Mouse (Mus musculus) layer of hippocampus, adult 2 months (tissue): ENCODE measurements around the gene Tom1. TPM values are rescaled to one million over a fixed set of nuclear protein-coding genes. Genes with fewer than 3 reads are reported as not detected.

ENCODE experiments used
- DNase-seq, 2 experiments: peaks; one replicate each; pipeline ENCODE4 v3.0.0; 2022; ENCODE audit warnings: low spot score in 2 of 2
- H3K27ac ChIP-seq: fragments of 200-600 bp; 2 replicates; pipeline ENCODE4 v1.8.1; 2022
- H3K4me3 ChIP-seq: fragments of 200-600 bp; 2 replicates; pipeline ENCODE4 v1.8.1; 2022; ENCODE audit warnings: mild to moderate bottlenecking
- CTCF ChIP-seq: fragments of 200-600 bp; conservative IDR thresholded peaks from 2 replicates; pipeline ENCODE4 v1.8.1; 2022; ENCODE audit warnings: antibody characterized with exemption, mild to moderate bottlenecking, moderate library complexity
- total RNA-seq, 2 experiments: library from RNA; stranded (reverse); gene quantifications; 2 replicates each; pipeline ENCODE4 v1.2.3; 2021

Tom1 gene
- total RNA-seq, 2 experiments from 2014 or later, result 38.7 to 40.5 TPM

- DNase-seq, result peak; percentile 99
- H3K27ac ChIP-seq, result peak within 1 kb of the TSS; percentile 96
- TF ChIP-seq CTCF, result no peak
- H3K4me3 ChIP-seq, result peak within 1 kb of the TSS; percentile 66
Measured at GRCm38 (mm10) chr8:75109236-75109967, 75.9 kb downstream of the Tom1 start, which contains the start of gene Mcm5. Gene Mcm5, plus strand, starts transcription at chr8:75109569.

DNA sequence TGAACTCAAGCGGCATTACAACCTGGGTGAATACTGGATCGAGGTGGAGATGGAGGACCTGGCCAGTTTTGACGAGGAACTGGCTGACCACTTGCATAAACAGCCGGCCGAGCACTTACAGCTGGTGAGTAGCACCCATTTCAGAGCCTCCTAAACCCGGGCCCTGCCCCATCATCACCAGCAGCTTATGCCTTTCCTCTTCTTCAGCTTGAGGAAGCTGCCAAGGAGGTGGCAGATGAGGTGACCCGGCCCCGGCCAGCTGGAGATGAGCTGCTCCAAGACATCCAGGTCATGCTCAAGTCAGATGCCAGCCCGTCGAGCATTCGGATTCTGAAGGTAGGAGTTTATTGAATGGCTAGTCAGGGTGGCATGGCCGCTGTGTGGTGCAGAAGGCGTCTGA lies 76.6 kb downstream of the Tom1 start:
- Histone ChIP-seq H3K4me3 (peak overlapping the region; percentile 66), H3K27ac (no peak overlapping the region)
- TF ChIP-seq CTCF, result no peak
- no peak for DNase-seq

DNA sequence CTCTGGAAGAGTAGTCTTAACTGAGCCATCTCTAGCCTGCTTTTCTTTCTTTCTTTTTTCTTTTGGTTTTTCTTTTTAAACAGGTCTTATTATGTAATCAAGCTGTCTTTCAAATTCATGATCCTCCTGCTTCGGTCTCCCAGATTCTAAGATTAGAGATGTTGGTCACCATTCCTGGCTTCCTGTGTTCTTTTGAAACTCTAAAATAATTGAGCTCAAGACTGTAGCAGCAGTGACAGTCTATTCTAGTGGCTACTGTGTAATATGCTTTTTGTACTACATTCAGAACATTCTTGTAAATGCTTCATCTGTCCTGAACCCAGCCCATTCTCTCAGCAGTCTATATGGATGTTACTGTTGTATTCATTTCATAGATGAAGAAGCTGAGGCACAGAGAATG lies 85.0 kb downstream of the Tom1 start:
- no peak for DNase-seq
- Histone ChIP-seq H3K27ac (no peak overlapping the region), H3K4me3 (no peak overlapping the region)
- no peak for TF ChIP-seq CTCF

- Histone ChIP-seq H3K4me3 (no peak overlapping the region), H3K27ac (no peak overlapping the region)
- DNase-seq, result no peak
- TF ChIP-seq CTCF, result no peak
Measured at GRCm38 (mm10) chr8:75119287-75119686, 85.8 kb downstream of the Tom1 start.

Other genes with a start within 250 kb of the Tom1 start
- gene Isx, start 160.5 kb upstream of the Tom1 start, total RNA-seq, result not detected
- 10 to 100 TPM; 20.6 to 22.0 TPM for gene Hmgxb4, start 40.3 kb upstream of the Tom1 start, total RNA-seq
- gene Hmox1, start 59.9 kb downstream of the Tom1 start, total RNA-seq, result 1 to 10 TPM; 6.1 to 6.2 TPM
- 1 to 10 TPM; 6.1 to 8.8 TPM for gene Mcm5, start 75.9 kb downstream of the Tom1 start, total RNA-seq
- 10 to 100 TPM; 69.5 to 79.3 TPM for gene Rasd2, start 180.2 kb downstream of the Tom1 start, total RNA-seq